Mouse (Mus musculus): Measurements from ENCODE around the gene Galnt4. TPM values are rescaled to one million over a fixed set of nuclear protein-coding genes. Genes with fewer than 3 reads are reported as not detected.
"Not testable (repeated sequence)": the region's sequence is repeated elsewhere in the genome, so short reads cannot be mapped to it uniquely, and the experiment has no call there.

Galnt4 gene
- total RNA-seq, 1 experiment from 2014 or later: 9.6 TPM

DNA sequence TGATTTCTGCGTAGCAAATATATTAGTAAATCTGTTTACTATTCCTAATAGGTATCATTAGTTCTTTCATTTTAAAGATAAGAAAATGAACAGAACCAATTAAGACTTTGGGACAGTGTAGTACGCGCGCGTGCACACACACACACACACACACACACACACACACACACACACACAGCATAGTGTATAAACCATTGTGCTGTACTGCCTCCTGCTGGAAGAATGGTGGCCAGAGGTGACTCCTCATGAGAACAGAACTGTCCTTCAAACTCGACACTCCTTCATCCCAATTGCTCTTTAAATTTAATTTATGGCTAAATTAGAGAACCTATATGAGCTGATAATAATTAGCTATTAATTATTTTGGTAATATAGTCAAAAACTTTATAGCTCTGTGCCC is 44.1 kb downstream of the Galnt4 start:
- peak; percentile 57; the same call in 1 of the 2 replicates for ATAC-seq (replicated peaks; ENCODE audit: low read depth, poor library complexity, severe bottlenecking)

DNA sequence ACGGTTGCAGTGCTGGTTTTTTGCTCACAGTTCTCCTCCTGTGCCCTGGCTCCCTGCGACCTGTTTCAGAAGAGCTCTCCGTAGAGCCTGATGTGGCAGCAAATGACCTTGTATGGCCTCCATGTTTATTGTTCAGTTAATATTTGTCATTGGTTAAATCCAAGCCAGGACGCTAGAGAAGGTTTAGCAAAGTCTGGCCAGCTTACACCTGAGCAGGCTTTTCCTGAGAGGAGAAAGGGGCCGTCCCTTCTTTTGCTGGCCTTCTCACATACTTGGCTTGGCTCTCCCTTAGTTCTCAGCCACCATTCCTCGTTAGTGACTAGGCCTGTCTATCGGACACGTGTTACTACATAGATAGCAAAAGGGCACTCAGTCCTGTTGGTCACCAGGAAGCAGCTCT is 46.7 kb downstream of the Galnt4 start:
- no peak for ATAC-seq (replicated peaks; ENCODE audit: low read depth, poor library complexity, severe bottlenecking)

DNA sequence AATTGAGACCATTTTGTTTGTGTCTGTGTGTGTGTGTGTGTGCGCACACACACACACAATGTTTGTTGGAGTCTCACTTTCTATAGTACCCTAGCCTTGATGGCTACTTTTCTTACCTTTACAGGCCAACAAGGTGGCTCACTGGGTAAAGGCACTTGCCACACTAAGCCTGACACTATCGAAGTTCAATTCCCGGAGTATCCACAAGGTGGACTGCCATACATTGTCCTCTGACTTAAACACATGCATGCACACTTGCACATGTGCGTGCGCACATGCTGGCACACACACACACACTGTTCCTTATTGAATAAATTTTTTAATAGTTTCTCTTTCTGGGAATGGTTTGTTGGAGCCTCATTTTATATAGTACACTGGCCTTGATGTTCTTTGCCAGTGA is 48.8 kb downstream of the Galnt4 start:
- peak; percentile 70; the same call in 1 of the 2 replicates for ATAC-seq (replicated peaks; ENCODE audit: low read depth, poor library complexity, severe bottlenecking)

DNA sequence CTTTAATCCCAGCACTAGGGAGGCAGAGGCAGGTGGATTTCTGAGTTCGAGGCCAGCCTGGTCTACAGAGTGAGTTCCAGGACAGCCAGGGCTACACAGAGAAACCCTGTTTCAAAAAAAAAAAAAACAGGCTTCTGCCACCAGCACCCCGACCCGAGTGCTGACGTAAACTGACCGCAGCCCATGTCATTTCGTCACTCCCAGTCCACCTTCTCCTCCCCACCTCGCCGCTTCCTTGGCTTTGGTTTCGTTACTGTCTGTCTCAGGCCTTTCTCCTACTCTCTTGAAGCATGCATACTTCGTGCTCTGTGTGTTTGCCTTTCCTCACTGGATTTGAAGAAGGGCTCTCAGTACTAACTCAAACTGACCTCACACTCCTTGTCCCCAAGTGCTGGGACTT is 49.7 kb downstream of the Galnt4 start:
- ATAC-seq (replicated peaks; ENCODE audit: low read depth, poor library complexity, severe bottlenecking): not testable (repeated sequence)

DNA sequence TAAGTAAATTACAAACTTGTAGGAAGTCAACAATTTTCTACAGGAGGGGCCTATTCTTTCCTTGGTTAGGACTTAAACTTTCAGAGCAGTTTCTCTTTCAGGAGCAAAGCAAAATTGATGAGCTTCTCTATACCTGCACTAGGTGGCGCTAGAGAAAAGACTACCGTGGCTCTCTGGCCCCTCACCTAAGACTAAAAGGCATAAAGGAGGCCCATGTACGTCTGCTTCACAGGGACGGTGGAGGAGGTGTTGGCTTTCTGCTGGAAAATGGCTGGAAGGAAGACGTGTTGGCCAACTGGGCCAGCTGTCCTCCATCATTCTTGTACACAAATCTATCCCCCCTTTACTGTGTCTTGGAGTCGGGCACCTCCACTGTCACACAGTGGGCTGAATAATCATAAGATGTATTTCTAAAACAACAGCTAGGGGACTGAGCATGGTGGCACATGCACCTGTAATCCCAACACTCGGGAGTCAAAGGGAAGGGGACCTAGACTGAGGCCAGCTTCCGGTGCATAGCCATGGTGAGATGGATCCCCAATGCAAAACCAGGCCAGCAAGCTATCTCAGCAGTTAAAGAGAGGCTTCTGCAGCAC is 54.1 kb downstream of the Galnt4 start:
- ATAC-seq (replicated peaks; ENCODE audit: low read depth, poor library complexity, severe bottlenecking): peak; percentile 67

Other genes with a start within 250 kb of the Galnt4 start
- 32.4 and 55.2 TPM in 2 replicates for gene Atp2b1, start 193.8 kb upstream of the Galnt4 start, total RNA-seq (2017)
- 20.3 and 22.9 TPM in 2 replicates for gene Poc1b, start 1.1 kb upstream of the Galnt4 start, total RNA-seq (2017)
- gene Phxr2, start 18.2 kb downstream of the Galnt4 start, total RNA-seq (2017): not detected in 2 replicates
- gene Dusp6, start 155.1 kb downstream of the Galnt4 start, total RNA-seq (2017): 28.8 and 37.5 TPM in 2 replicates

All from common myeloid progenitor, adult 5-6 weeks (primary cell).